Mouse (Mus musculus): Measurements from ENCODE around the gene Aspn. TPM values are rescaled to one million over a fixed set of nuclear protein-coding genes. Genes with fewer than 3 reads are reported as not detected.

Aspn gene
- total RNA-seq (2023): not detected

GRCm38 (mm10) chr13:49544279-49544678 lies at the start of gene Aspn:
Gene Aspn (plus strand): TSS chr13:49544443.

GRCm38 (mm10) chr13:49504510-49504909 lies 39.7 kb upstream of the Aspn start, which contains the start of gene Ecm2:
Gene Ecm2 (plus strand): TSS chr13:49504810.

GRCm38 (mm10) chr13:49581541-49582530 lies 37.6 kb downstream of the Aspn start, which contains the start of gene Omd:
Gene Omd (plus strand): TSS chr13:49582462.

GRCm38 (mm10) chr13:49607714-49608113 lies 63.5 kb downstream of the Aspn start, which contains the start of gene Ogn:
Gene Ogn (plus strand): TSS chr13:49608046.

Other genes with a start within 250 kb of the Aspn start
- gene Fgd3, start 224.1 kb upstream of the Aspn start, total RNA-seq (2023): 10 to 100 TPM; 63.3 to 70.7 TPM
- gene Bicd2, start 202.9 kb upstream of the Aspn start, total RNA-seq (2023): 10 to 100 TPM; 26.6 to 28.2 TPM
- gene Ippk, start 123.2 kb upstream of the Aspn start, total RNA-seq (2023): 1 to 10 TPM; 4.7 to 4.9 TPM
- gene Tes3-ps, start 51.1 kb upstream of the Aspn start, total RNA-seq (2023): under 1 TPM; 0.94 TPM
- not detected for gene Ecm2, start 39.6 kb upstream of the Aspn start, total RNA-seq (2023)
- under 1 TPM in 1 of 2 experiments, not detected in 1; 0.47 TPM for gene Omd, start 38.0 kb downstream of the Aspn start, total RNA-seq (2023)
- gene Ogn, start 63.6 kb downstream of the Aspn start, total RNA-seq (2023): under 1 TPM; 0.21 to 0.60 TPM
- under 1 TPM in 1 of 2 experiments, not detected in 1; 0.67 TPM for gene Cenpp, start 108.3 kb downstream of the Aspn start, total RNA-seq (2023)
- 10 to 100 TPM; 19.2 to 22.4 TPM for gene Nol8, start 108.6 kb downstream of the Aspn start, total RNA-seq (2023)
- gene Iars, start 137.7 kb downstream of the Aspn start, total RNA-seq (2023): 10 to 100 TPM; 54.6 to 59.1 TPM